Mouse (Mus musculus): Measurements from ENCODE around the gene Rgs10.

The Rgs10 gene

DNA sequence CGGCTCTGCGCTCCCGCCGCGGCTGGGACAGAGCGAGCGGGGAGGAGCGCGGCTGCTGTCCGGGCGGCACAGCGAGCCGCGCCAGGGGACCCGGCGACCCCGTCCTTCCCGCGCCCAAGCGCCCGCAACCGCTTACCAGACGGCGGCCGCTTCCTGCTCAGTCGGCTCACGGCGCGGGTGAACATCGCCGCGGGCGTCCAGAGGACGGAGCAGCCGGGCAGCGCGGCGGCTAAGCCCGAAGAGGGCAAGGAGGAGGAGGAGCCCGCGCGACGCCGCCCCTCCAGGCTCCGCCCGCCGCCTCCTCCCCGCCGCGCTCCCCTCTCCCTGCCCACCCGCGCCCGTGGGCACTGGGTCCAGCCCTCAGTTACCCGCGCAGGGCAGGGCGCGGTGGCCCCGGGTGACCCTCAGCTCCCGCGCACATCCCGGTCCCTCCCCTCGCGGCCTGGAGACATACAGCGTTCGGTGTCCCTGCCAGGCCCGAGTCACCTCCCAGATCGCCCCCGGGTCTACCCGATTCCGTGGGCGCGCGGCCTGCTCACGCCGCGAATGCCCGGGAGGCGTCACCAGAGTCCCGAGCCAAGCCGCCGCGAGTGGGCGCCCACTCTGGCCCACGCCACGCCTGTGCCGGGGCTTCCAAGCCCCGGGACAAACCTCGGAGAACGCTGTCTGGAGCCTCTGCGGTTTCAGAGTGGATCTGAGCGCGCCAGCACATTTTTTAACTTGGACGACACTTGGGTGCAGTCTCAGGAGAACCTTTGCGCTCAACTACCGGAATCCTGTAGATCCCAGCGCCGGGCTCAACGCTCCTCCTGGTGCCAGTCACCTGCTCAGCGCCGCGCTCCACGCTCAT is at the start of gene Rgs10:
TSS of gene Rgs10 (minus strand) at position 829 of the 850 bp plus-strand sequence.
- in situ Hi-C loops (cut with MboI, MseI), result no loop called here

DNA sequence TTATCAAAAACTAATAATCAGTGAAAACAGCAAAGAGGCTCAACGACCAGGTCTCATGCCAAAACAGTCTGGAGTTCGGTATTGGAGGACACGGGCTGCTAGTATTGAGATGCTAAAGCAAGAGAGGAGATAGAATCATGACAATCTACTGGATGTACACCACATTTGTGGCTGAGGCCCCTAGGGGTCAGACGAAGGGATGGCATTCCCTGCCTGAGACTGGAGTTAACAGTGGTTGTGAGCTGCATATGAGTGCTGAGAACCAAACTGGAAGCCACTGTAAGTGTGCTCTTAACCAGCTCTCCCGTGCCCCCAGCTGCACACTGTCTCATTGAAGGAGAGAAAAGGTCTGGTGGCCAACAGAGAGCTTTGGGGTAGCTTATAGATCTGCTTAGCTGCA is 43.8 kb upstream of the Rgs10 start:
- in situ Hi-C loops (cut with MboI, MseI), result loop anchor here (5.0 kb wide), 1 partner anchor 230 kb away; no protein-coding TSS in a partner anchor

DNA sequence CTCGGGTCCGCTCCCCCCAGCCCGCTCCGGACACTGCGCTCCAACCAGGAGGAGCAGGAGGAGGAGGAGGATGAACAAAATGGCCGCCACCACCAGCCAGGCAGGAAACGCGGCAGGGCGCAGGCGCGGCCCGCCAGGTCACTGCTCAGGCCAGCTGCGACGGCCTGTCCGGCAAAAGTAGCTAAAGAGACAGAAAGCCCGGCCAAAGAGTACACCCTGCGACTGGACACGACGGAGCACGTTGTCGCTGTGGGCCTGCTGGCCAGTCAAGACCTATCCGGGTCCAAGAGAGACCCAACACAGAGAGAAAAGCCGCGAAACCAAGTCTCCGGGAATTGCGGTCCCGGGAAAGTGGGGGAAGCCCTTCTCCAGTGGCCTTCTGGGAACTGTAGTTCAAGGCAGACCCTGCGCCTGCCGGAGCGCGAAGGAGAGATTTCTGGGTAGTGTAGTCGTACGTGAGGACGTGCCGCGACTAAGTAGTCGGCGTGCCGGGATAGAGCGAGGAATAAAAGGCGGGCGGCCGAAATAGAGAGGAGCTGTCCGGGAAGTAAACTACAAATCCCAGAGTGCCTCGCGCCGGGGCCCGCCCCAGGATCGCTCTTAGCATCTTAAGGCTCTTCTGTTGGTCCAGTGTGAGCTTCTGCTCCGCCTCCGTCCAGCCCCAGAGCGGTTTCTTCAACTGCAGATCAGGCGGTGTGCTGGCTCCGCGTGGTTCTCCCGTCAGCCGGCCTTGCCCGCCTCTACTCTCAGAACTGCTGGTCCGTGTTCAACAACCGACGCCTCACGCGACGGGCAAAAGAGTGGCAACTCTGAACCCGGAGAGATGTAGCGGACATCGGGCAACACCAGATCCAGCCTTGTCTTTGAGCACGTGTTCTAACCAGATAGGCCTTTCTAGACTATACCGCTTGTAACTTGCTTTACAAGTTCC is 43.0 kb upstream of the Rgs10 start, which contains the start of gene Tial1:
TSS of gene Tial1 (minus strand) at position 433 of the 931 bp plus-strand sequence.
- in situ Hi-C loops (cut with MboI, MseI), result loop anchor here (5.0 kb wide), 1 partner anchor 231 kb away; no protein-coding TSS in a partner anchor

DNA sequence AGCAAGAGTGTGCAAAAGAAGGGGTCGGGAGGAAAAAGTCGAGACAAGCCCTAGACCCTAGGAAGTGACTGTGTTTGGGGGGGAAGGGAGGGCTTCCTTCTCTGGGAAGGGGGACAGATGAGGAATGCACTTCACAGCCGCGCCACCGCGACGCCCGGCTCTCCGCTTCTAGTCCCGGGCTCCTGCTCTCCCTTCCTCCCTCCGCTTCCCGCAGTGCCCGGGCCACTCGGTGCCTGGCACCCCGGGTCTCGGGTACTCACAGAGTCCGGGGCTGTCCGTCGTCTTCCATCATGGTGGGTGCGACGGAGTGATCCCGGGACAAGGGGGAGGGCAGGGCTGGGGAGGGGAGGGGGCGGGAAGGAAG is 42.3 kb upstream of the Rgs10 start:
- in situ Hi-C loops (cut with MboI, MseI), result loop anchor here (5.0 kb wide), 1 partner anchor 231 kb away; no protein-coding TSS in a partner anchor

DNA sequence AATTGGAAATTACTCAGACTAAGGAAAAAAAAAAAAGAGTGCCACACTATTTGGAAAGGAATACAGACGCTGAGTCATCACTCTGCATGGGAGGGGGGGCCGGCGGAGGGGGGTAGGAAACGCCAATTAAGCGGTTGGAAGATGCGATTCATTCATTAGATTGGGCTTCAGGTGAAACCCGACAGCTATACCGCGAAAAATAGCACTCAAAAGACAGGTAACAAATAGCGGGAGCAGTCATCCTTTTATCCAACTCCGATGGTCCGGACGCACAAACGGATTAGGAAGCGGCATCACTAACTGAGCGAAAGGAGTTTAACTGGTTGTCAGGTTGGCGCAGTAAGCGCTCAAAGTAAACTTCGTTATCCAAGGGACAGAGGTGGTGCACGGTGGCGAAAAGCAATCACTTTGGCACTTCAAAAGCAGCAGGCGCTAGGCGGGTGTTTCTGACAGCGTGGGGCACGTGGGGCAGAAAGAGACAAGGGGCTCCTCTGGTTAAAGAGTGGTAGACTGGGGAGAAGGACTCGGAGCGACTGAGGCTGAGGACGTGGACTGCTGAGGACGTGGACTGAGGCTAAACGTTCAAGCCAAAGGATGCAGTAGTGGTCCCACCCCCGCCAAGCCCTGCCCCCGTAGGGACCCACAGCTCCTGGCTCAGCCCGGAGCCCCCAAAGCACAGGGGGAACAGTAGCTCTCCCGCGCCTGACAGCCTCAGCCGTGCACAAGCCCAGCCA is 41.7 kb upstream of the Rgs10 start:
- in situ Hi-C loops (cut with MboI, MseI), result loop anchor here (5.0 kb wide), 1 partner anchor 232 kb away; no protein-coding TSS in a partner anchor

DNA sequence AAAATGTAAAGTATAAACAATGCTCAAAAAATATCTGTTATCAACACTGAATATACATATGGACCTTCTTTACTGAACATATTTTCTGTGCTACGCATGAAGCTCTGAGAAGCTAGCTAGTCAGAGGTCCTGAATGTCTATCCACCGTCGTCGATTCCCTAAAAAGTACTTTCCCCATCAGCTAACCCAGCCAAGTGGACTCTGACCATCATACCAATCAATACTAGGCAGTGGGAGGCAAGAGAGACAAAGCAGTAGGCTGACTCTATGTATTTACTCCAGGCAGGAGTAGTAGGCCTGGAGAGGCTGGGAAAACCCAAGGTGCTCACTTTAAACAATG is 41.2 kb upstream of the Rgs10 start:
- in situ Hi-C loops (cut with MboI, MseI), result loop anchor here (5.0 kb wide), 1 partner anchor 233 kb away; no protein-coding TSS in a partner anchor

DNA sequence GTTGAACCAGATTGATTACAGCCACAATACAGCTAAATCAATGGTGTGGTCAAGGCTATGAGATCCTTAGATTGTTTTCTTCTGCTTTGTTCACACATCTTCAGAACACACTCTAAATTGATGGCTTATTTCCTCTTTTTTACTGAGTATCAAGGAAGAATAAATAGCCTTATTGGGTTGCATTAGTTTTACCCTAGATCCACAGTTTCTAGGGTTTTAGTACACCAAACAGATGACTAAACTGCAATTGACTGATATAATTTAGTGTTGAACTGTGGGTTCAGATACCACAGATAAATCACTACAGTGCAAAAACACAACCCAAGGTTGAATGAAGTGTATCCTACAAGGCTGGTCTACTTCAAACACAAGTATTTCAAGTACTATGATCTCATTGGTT is 39.5 kb upstream of the Rgs10 start:
- in situ Hi-C loops (cut with MboI, MseI), result no loop called here

DNA sequence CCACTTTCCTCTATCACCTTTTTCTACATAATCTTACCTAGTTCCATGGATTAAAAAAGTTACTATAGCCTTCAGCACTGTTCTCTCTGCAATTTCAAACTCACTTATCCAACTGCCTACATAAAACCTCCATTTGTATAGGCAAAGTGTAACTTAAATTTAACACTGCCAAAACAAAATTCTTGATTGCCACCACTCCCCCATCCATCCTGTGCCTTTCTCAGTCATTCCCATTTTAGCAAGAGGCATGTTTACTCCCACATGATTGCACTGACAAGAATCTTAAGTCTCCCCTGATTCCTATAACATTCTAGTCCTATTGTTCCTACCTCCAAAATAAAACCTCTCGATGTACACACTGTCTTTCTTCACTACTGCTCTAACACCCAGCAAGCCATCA is 34.2 kb upstream of the Rgs10 start:
- in situ Hi-C loops (cut with MboI, MseI), result no loop called here

DNA sequence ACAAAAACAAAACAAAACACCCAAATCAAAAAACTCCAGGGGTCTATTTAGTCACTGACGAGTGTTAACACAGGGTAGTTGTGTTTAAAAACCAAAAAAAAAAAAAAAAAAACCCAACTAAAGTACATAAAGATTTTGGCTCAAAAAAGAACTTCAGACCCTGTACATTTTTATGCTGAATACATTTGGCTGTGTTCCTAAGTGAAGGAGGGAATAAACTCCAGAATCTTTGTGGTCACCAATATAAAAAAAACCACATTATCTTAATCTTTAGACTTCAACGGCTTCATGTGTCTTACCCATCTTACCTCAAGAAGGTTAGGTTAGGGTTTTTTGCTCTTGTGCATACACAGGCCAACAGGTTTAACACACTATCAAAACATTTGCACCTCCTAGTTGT is 22.0 kb upstream of the Rgs10 start:
- in situ Hi-C loops (cut with MboI, MseI), result no loop called here

DNA sequence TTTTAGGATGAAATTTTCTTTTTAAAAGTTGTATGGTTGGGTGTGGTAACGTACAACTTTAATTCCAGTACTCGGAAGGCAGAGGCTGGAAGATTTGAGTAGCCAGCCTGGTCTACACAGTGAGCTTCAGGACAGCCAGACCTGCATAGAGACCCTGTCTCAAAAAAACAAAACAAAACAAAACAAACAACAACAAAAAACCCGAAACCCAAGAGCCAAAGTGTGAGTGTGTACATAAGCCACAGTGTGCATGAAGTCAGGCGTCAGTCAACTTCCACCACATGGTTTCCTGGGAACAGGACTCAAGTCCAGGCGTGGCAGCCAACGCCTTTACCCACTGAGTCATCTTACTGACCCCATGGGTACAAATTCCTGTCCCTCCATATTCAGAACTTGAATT is 20.7 kb upstream of the Rgs10 start:
- in situ Hi-C loops (cut with MboI, MseI), result no loop called here

DNA sequence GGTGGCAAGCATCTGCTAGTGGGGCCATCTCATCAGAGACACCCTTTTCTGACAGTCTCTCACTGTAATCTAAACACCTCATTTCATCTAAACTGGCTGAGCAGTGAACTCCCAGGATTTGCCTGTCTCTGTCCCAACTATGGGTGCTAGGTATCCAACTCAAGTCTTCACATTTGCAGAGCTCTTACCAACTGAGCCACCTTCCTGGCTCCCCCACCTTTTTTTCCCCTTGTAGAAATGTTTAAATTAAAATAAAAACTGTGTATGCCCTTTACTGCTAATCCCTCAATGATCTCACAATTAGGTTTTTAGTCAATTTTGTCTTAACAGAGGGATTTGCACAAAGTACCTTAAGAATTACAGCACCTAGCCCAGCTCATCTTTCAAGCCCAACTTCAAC is 19.6 kb upstream of the Rgs10 start:
- in situ Hi-C loops (cut with MboI, MseI), result no loop called here

DNA sequence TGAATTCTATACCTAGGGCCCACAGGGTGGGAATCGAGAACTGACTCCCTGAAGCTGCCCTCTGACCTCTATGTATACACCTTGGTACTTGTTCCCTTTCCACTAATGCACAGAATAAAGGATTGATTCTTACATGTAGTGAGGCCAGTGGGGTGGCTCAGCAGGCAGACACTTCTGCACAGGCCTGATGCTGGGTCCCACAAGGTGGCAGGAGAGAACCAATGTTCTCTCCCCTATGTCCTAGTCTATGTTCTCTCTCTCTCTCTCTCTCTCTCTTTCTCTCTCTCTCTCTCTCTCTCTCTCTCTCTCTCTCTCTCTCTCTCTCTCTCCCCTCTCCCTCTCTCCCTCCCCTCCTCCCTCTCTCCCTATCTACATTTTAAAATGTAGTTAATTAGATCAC is 14.7 kb upstream of the Rgs10 start:
- in situ Hi-C loops (cut with MboI, MseI), result no loop called here

DNA sequence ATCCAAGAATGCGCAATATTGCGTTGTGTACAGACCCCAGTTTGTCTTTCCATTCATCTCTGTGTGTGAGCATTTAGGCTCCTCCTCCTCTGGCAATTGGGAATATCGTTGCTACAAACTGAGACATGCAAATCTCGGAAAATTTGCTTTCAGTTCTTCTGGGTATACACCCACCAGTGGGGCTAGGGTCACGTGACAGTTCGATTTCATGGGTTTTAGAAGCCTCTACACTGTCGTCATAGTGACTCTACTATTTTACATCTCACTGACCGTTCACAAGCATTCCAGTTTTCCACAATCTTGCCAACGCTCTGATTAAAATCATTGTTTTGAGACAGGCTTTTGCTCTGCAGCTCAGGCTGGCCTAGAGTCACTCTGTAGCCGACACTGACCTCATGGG is 14.0 kb upstream of the Rgs10 start:
- in situ Hi-C loops (cut with MboI, MseI), result no loop called here

DNA sequence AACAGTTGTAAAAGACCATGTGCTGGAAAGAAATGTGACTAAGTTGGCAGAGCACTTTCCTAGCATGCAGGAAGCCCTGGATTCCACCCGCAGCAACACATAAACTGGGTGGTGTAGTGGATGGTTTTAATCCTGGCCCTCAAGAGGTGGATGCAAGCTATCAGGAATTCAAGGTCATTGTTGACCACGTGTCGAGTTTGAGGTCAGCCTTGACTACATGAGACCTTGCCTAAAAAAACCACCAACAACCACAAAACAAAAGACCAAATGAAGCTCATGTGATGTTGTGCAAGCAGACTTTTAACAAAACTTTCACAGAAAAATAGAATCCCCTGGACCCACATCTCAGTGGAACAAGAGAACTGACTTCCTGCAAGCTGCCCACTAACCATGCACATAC is 3.9 kb upstream of the Rgs10 start:
- in situ Hi-C loops (cut with MboI, MseI), result no loop called here

DNA sequence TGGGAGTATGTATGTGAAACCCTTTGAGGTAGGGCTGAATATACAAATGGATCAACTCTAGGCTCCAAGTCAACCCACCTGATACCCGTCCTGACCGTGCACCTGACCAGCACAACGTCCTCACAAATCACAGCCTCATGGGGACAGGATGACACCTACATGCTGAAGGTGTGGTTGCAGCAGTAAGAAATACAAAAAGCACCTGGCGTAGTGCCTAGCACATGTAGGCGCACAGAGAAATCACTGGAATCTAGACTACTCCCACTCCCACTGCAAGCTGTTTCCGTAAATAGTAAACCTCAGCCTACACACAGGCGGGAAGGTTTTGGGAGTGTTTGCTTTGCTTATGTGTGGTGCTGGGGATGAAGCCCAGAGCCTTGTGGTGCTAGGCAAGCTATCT is 3.1 kb upstream of the Rgs10 start:
- in situ Hi-C loops (cut with MboI, MseI), result no loop called here

DNA sequence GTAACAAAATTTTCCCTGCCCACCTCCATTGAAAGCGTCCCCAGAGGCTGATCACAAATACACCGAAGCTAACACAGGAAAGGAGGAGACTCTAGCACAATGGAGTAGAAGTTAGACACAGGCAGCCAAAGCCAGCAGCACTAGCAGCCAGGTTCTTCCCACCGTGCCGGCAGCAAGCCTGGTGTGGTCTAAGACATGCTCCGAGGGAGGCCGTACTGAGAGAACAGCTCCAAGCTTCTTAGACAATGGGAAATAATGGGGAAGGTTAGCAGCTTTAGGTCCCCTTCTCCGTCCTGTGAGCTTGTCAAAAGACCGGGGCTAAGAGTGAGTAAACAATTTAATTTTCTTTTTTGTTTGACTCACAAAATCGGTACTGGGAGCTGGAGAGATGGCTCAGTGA is 1.1 kb upstream of the Rgs10 start:
- in situ Hi-C loops (cut with MboI, MseI), result no loop called here

DNA sequence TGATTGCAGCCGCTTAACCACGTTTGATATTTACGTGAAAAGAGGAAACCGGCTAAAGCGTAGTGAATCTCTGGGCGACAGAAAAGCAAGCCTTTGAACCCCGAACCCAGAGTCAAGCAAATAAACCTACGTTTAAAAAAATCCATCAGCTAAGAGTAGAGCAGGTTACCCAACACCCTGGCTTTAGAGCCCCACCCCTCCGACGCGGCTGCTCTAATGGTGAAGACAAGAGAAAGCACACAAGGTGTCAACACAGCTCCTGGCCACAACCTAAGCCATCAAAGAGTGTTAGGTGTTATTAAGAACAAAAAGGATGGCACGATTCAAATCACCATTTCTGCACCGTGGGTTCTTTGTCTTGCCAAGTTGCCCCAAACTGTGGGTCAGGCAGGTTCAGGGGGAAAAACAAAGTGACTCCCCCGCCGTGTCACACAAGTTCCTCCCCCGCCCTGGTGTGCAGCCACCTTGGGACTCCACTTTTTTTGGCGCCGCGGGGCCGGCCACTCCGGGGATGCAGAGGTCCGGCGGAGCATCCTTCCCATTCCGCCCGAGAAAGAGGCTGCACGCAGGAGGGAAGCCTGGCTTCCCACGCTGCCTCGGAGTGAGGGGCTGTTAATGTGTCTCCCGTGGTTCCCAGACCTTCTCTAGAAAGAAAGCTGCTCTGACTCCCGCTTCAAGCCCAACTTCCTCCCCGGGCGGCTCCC is 1.2 kb downstream of the Rgs10 start:
- in situ Hi-C loops (cut with MboI, MseI), result no loop called here

DNA sequence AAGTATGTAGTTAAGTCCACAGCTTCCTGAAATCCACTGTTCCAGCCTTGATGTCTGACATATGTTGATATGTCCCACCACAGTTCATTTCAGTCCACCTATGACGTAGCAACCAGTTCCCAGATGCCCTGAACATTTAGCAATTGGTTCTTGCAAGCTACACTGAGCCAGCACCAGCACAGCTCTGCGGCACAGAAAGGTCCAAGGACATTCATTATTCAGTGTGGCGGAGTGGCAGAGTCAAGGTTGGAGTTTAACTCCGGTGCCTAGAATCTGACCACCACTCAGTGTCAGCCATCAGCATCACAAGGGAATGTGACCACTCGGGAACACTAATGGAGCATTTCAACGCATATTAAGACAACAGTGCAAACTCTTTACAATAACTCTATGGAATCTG is 1.9 kb downstream of the Rgs10 start:
- in situ Hi-C loops (cut with MboI, MseI), result no loop called here

DNA sequence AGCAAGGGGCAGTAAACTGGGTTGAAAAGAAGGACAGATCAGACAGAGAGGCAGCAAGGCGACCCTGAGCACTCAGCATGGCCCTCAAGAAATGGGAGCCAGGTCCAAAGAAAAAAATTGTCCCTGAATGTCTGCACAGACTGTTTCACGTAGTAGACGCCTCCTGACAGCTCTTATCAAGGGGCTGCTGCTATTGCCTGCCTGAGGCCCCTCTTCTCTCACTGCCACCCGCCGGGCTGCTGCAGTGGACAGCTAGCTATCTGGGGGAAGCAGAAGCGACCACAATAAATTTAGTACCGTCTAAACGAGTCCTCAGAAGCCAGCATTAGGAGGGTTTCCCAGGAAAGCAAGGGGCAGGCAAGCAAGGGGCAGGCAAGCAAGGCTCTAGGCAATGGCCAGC is 4.1 kb downstream of the Rgs10 start:
- in situ Hi-C loops (cut with MboI, MseI), result loop anchor here (5.0 kb wide), 1 partner anchor 37 kb away; no protein-coding TSS in a partner anchor

DNA sequence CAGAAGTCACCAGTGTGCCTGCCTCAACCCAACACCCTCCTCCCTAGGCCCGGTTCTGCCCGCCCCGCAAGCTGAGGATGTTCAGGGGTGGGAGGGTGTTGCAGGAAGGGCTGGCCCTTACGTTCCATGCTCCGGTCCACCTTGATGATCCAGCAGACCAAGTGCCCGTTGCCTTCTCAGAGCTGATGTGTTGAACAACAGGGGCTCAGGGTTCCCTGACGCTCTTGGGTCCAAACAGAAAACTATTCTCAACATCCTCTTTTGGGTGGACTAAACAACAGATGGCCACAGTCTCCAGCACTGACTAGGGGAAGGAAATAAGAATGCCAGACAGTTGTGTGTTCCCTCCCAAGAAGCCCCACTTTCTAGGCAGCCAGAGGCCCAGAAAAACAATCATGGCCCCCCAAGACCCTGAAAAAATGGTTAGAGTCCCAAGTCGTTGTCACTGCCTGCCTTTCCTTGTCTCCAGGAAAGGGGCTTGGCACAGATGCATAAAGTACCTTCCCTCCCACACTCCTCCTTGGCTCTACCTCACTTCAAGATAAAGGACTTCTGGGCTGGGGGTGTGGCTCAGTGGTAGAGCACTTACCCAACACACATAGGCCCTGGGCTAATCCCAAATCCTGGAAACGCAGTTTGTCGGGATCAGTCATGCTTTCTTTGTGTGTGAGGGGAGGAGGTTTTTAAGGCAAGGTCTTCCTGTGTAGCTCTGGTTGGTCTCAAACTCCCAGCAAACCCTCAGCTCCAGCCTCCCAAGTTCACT is 6.3 kb downstream of the Rgs10 start:
- in situ Hi-C loops (cut with MboI, MseI), result loop anchor here (5.0 kb wide), 1 partner anchor 35 kb away; no protein-coding TSS in a partner anchor
